Mouse (Mus musculus): ENCODE results near the gene Snapc4. TPM values are rescaled to one million over a fixed set of nuclear protein-coding genes. Genes with fewer than 3 reads are reported as not detected.

Snapc4 gene
- polyA plus RNA-seq, 1 experiment from 2014 or later, result 14.8 TPM

GRCm38 (mm10) chr2:26320245-26321185, 59.9 kb downstream of the Snapc4 start:
- WGBS, result 80% methylated on average over 14 of the region's 14 CpGs
- no peak overlapping the region for H3K4me2 ChIP-seq (ENCODE audit: low read depth, low read length)
- H3K9ac ChIP-seq (ENCODE audit: low read length), result no peak overlapping the region
- no peak overlapping the region for H3K4me3 ChIP-seq (ENCODE audit: low read length)
- ATAC-seq (replicated peaks; ENCODE audit: extremely low read depth, insufficient read depth, low FRiP score), result no peak
- H3K4me1 ChIP-seq (ENCODE audit: control insufficient read depth, insufficient read depth, low read length), result peaks cover 53% of the 10 kb centered on the region
- no peaks in the 10 kb centered on the region for H3K9me3 ChIP-seq (replicated peaks; ENCODE audit: control insufficient read depth, low read length)
- H3K27me3 ChIP-seq (ENCODE audit: control insufficient read depth, insufficient read depth, low read length), result no peaks in the 10 kb centered on the region
- no peak overlapping the region for H3K27ac ChIP-seq (ENCODE audit: low read length)
- H3K36me3 ChIP-seq (ENCODE audit: control insufficient read depth, insufficient read depth), result peaks cover 8% of the 10 kb centered on the region; the same call in 1 of the 2 replicates

- H3K4me2 ChIP-seq (ENCODE audit: low read depth, low read length), result no peak overlapping the region
- H3K4me3 ChIP-seq (ENCODE audit: low read length), result no peak overlapping the region
- 88% methylated on average over 13 of the region's 13 CpGs for WGBS
- H3K9ac ChIP-seq (ENCODE audit: low read length), result no peak overlapping the region; the same call in 1 of the 2 replicates
- peaks cover 50% of the 10 kb centered on the region for H3K4me1 ChIP-seq (ENCODE audit: control insufficient read depth, insufficient read depth, low read length)
- no peaks in the 10 kb centered on the region for H3K27me3 ChIP-seq (ENCODE audit: control insufficient read depth, insufficient read depth, low read length)
- H3K9me3 ChIP-seq (replicated peaks; ENCODE audit: control insufficient read depth, low read length), result no peaks in the 10 kb centered on the region
- no peak for ATAC-seq (replicated peaks; ENCODE audit: extremely low read depth, insufficient read depth, low FRiP score)
- H3K36me3 ChIP-seq (ENCODE audit: control insufficient read depth, insufficient read depth), result peaks cover 8% of the 10 kb centered on the region; the same call in 1 of the 2 replicates
- H3K27ac ChIP-seq (ENCODE audit: low read length), result no peak overlapping the region
Observed at GRCm38 (mm10) chr2:26319519-26320244, 60.8 kb downstream of the Snapc4 start.

- Histone ChIP-seq H3K27me3 (ENCODE audit: control insufficient read depth, insufficient read depth, low read length) (no peaks in the 10 kb centered on the region), H3K9ac (ENCODE audit: low read length) (no peak overlapping the region; the same call in 1 of the 2 replicates), H3K27ac (ENCODE audit: low read length) (no peak overlapping the region), H3K9me3 (replicated peaks; ENCODE audit: control insufficient read depth, low read length) (no peaks in the 10 kb centered on the region), H3K36me3 (ENCODE audit: control insufficient read depth, insufficient read depth) (peaks cover 4% of the 10 kb centered on the region; the same call in 1 of the 2 replicates), H3K4me1 (ENCODE audit: control insufficient read depth, insufficient read depth, low read length) (peaks cover 49% of the 10 kb centered on the region), H3K4me2 (ENCODE audit: low read depth, low read length) (no peak overlapping the region), H3K4me3 (ENCODE audit: low read length) (no peak overlapping the region)
- WGBS, result 88% methylated on average over 9 of the region's 9 CpGs
- ATAC-seq (replicated peaks; ENCODE audit: extremely low read depth, insufficient read depth, low FRiP score), result no peak
Observed at GRCm38 (mm10) chr2:26319109-26319508, 61.3 kb downstream of the Snapc4 start.

GRCm38 (mm10) chr2:26317991-26318672, 62.3 kb downstream of the Snapc4 start:
- ATAC-seq (replicated peaks; ENCODE audit: extremely low read depth, insufficient read depth, low FRiP score), result no peak
- WGBS, result 79% methylated on average over 3 of the region's 3 CpGs
- H3K4me2 ChIP-seq (ENCODE audit: low read depth, low read length), result no peak overlapping the region
- no peaks in the 10 kb centered on the region for H3K27me3 ChIP-seq (ENCODE audit: control insufficient read depth, insufficient read depth, low read length)
- no peak overlapping the region for H3K4me3 ChIP-seq (ENCODE audit: low read length)
- H3K36me3 ChIP-seq (ENCODE audit: control insufficient read depth, insufficient read depth), result no peaks in the 10 kb centered on the region
- H3K9ac ChIP-seq (ENCODE audit: low read length), result no peak overlapping the region
- peaks cover 44% of the 10 kb centered on the region for H3K4me1 ChIP-seq (ENCODE audit: control insufficient read depth, insufficient read depth, low read length)
- H3K9me3 ChIP-seq (replicated peaks; ENCODE audit: control insufficient read depth, low read length), result no peaks in the 10 kb centered on the region
- H3K27ac ChIP-seq (ENCODE audit: low read length), result no peak overlapping the region

GRCm38 (mm10) chr2:26317371-26317770, 63.1 kb downstream of the Snapc4 start:
- H3K4me1 ChIP-seq (ENCODE audit: control insufficient read depth, insufficient read depth, low read length), result peaks cover 46% of the 10 kb centered on the region

GRCm38 (mm10) chr2:26316576-26317246, 63.7 kb downstream of the Snapc4 start:
- no peak for ATAC-seq (replicated peaks; ENCODE audit: extremely low read depth, insufficient read depth, low FRiP score)
- Histone ChIP-seq H3K36me3 (ENCODE audit: control insufficient read depth, insufficient read depth) (no peaks in the 10 kb centered on the region), H3K27me3 (ENCODE audit: control insufficient read depth, insufficient read depth, low read length) (no peaks in the 10 kb centered on the region), H3K27ac (ENCODE audit: low read length) (peak overlapping the region; percentile 95), H3K9ac (ENCODE audit: low read length) (peak overlapping the region; percentile 96), H3K4me2 (ENCODE audit: low read depth, low read length) (peak overlapping the region; percentile 77), H3K4me1 (ENCODE audit: control insufficient read depth, insufficient read depth, low read length) (peaks cover 44% of the 10 kb centered on the region), H3K4me3 (ENCODE audit: low read length) (peak overlapping the region; percentile 91), H3K9me3 (replicated peaks; ENCODE audit: control insufficient read depth, low read length) (no peaks in the 10 kb centered on the region)
- whole genome bisulfite sequencing, result 56% methylated on average over 9 of the region's 9 CpGs

More at GRCm38 (mm10) chr2:26317371-26317770, 63.1 kb downstream of the Snapc4 start:
- Histone ChIP-seq H3K27me3 (ENCODE audit: control insufficient read depth, insufficient read depth, low read length) (no peaks in the 10 kb centered on the region), H3K4me2 (ENCODE audit: low read depth, low read length) (peak overlapping the region; percentile 77), H3K9ac (ENCODE audit: low read length) (0 out of 2 replicates have a peak overlapping the region, but pooled peaks have one; percentile 96), H3K4me3 (ENCODE audit: low read length) (no peak overlapping the region), H3K36me3 (ENCODE audit: control insufficient read depth, insufficient read depth) (no peaks in the 10 kb centered on the region), H3K9me3 (replicated peaks; ENCODE audit: control insufficient read depth, low read length) (no peaks in the 10 kb centered on the region), H3K27ac (ENCODE audit: low read length) (peak overlapping the region; percentile 95)
- WGBS, result 61% methylated on average over 3 of the region's 3 CpGs
- ATAC-seq (replicated peaks; ENCODE audit: extremely low read depth, insufficient read depth, low FRiP score), result no peak

GRCm38 (mm10) chr2:26315925-26316311, 64.5 kb downstream of the Snapc4 start:
- peaks cover 44% of the 10 kb centered on the region for H3K4me1 ChIP-seq (ENCODE audit: control insufficient read depth, insufficient read depth, low read length)
- WGBS, result 3% methylated on average over 11 of the region's 11 CpGs
- peak; percentile 18 for ATAC-seq (replicated peaks; ENCODE audit: extremely low read depth, insufficient read depth, low FRiP score)

More at GRCm38 (mm10) chr2:26315925-26316311, 64.5 kb downstream of the Snapc4 start:
- Histone ChIP-seq H3K9ac (ENCODE audit: low read length) (peak overlapping the region; percentile 96), H3K27me3 (ENCODE audit: control insufficient read depth, insufficient read depth, low read length) (no peaks in the 10 kb centered on the region), H3K36me3 (ENCODE audit: control insufficient read depth, insufficient read depth) (no peaks in the 10 kb centered on the region), H3K9me3 (replicated peaks; ENCODE audit: control insufficient read depth, low read length) (no peaks in the 10 kb centered on the region), H3K4me3 (ENCODE audit: low read length) (peak overlapping the region; percentile 91), H3K27ac (ENCODE audit: low read length) (peak overlapping the region; percentile 95), H3K4me2 (ENCODE audit: low read depth, low read length) (peak overlapping the region; percentile 77)

Measured in heart, embryonic 16.5 days (tissue).